Mouse (Mus musculus) CD4-positive, CD25-positive, alpha-beta regulatory T cell, adult 2 months (primary cell): ENCODE data around the gene Gsto2.

Source experiments
- DNase-seq: peaks from one replicate; pipeline ENCODE4 v3.0.0-alpha.2; 2012; ENCODE audit warnings: low read depth, low spot score

Gsto2 gene

GRCm38 (mm10) chr19:47857957-47858942 lies 7.1 kb upstream of the Gsto2 start:
- no peak for DNase-seq

GRCm38 (mm10) chr19:47859180-47859579 lies 6.2 kb upstream of the Gsto2 start:
- DNase-seq = no peak

- DNase-seq = no peak
Observed at GRCm38 (mm10) chr19:47862581-47862980, 2.8 kb upstream of the Gsto2 start.

- no peak for DNase-seq
Observed at GRCm38 (mm10) chr19:47864051-47864450, 1.3 kb upstream of the Gsto2 start.

- no peak for DNase-seq
Observed at GRCm38 (mm10) chr19:47864721-47865120, 613 bp upstream of the Gsto2 start.

- no peak for DNase-seq
Observed at GRCm38 (mm10) chr19:47867628-47868175, 2.4 kb downstream of the Gsto2 start.

GRCm38 (mm10) chr19:47868951-47869350 lies 3.6 kb downstream of the Gsto2 start:
- no peak for DNase-seq

GRCm38 (mm10) chr19:47869516-47869915 lies 4.2 kb downstream of the Gsto2 start:
- DNase-seq = no peak

GRCm38 (mm10) chr19:47870102-47870666 lies 4.8 kb downstream of the Gsto2 start:
- no peak for DNase-seq

GRCm38 (mm10) chr19:47871515-47871914 lies 6.2 kb downstream of the Gsto2 start:
- peak; percentile 39 for DNase-seq

- no peak for DNase-seq
Observed at GRCm38 (mm10) chr19:47876252-47876651, 10.9 kb downstream of the Gsto2 start.

GRCm38 (mm10) chr19:47881538-47881937 lies 16.2 kb downstream of the Gsto2 start:
- no peak for DNase-seq

GRCm38 (mm10) chr19:47882151-47882881 lies 17.0 kb downstream of the Gsto2 start:
- peak; percentile 95 for DNase-seq

GRCm38 (mm10) chr19:47882882-47883254 lies 17.5 kb downstream of the Gsto2 start:
- DNase-seq = no peak

GRCm38 (mm10) chr19:47884296-47885085 lies 19.2 kb downstream of the Gsto2 start:
- DNase-seq = no peak

- no peak for DNase-seq
Observed at GRCm38 (mm10) chr19:47885191-47885743, 19.9 kb downstream of the Gsto2 start.

- no peak for DNase-seq
Observed at GRCm38 (mm10) chr19:47885886-47886285, 20.6 kb downstream of the Gsto2 start.

- DNase-seq = no peak
Observed at GRCm38 (mm10) chr19:47886617-47887016, 21.3 kb downstream of the Gsto2 start.

GRCm38 (mm10) chr19:47887417-47887816 lies 22.1 kb downstream of the Gsto2 start:
- DNase-seq = peak; percentile 58

GRCm38 (mm10) chr19:47888037-47888436 lies 22.7 kb downstream of the Gsto2 start:
- DNase-seq = peak; percentile 42
